Mouse (Mus musculus): Measurements from ENCODE around the gene Eef1akmt2.

Eef1akmt2 gene

GRCm38 (mm10) chr7:132787496-132788190 is 64.8 kb downstream of the Eef1akmt2 start:
- DNase-seq (ENCODE audit: low read depth) = no peak

DNA sequence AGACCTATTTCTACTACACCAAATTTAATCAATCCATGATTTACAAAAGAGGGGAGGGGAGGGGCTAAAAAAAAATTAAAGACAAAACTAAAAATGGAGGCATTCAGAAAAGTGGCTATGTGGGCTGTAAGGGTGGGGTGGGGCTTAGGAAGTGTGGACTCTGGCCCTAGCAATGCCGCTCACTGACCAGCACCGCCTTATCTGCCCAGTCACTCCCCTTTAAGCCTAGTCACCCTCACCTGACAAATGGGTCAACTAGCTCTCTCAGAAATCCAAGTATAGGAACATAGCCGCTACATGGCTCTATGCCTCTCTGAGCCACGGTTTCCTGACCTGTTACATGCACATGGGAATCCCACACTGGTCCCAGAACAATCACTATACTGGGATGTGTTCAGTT is 65.5 kb downstream of the Eef1akmt2 start:
- no peak for DNase-seq (ENCODE audit: low read depth)

GRCm38 (mm10) chr7:132786522-132786921 is 66.0 kb downstream of the Eef1akmt2 start:
- DNase-seq (ENCODE audit: low read depth) = no peak

- no peak for DNase-seq (ENCODE audit: low read depth)
Observed at GRCm38 (mm10) chr7:132786011-132786410, 66.5 kb downstream of the Eef1akmt2 start.

DNA sequence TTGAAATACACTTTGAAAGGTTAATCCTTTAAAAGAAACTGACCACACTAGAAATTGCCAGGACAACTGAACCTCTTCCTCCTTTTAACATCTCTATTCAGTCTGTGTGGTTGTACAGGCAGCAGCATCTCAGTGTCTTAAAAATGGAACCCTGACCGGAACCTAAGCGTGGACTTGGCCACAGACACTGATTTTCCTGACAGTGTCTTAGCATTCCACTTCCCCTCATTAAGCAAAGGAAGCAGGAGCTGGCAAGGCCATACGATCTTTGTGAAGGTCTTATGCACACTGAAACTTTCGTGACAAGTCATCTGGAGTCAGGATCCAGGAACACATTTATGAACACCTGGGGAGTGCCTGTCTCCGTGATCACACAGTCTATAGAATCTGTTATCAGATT is 68.4 kb downstream of the Eef1akmt2 start:
- DNase-seq (ENCODE audit: low read depth) = no peak

DNA sequence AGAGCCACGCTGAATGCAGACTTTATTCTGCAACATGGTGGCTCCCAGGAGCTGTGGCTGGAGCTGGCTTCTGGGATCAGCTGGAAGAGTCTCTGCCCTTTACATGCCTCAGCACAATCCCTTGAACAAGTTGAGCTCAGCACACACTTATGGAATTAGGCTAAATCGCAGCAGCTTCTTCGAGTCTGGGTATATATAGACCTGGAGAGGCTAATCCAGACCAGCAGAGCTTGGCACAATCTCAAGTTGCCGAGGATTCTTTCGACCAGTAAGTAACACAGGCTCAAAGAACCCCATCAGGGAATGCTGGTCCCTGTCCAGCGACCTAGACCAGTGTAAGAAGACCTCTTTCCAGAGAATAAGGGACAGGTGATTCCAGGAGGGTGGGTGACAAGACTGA is 70.6 kb downstream of the Eef1akmt2 start:
- no peak for DNase-seq (ENCODE audit: low read depth)

GRCm38 (mm10) chr7:132781130-132781814 is 71.2 kb downstream of the Eef1akmt2 start:
- no peak for DNase-seq (ENCODE audit: low read depth)

DNA sequence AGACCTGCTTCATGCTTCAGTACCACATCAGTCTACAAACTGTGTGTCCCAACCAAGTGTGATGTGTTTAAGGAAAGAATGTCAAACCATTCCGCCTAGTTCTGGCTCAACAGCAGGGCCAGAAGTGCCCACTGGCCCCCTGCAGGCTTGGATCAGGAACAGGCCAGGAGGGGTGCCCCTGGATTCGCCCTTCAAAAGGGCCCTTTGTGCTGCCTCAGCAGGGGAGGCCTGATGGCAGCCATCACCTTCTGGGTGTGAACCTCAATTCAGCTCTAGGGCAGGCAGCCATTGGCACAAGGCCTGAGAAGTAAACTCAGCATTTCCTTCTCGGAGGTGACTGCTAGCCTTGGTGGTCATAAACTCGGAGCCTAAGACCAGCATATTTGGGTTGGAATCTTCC is 71.9 kb downstream of the Eef1akmt2 start:
- no peak for DNase-seq (ENCODE audit: low read depth)

DNA sequence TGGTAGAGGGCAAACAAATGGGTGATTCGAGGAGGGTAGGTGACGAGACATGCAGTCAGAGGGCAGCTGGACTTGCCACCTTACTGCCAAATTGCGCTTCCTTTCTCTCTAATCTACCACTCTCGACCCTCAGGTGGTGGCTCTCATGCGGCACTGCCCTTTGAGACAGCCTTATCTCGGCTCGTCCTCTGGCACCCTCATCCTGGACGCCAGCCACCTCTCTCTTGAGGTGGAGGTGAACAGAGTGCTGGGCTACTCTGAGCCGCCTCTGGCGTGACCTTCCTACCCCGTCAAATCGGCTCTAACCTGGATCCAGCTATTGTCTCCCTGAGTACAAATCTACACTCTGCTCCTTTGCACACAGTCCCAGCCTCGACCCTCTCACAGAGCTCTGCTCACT is 73.8 kb downstream of the Eef1akmt2 start:
- DNase-seq (ENCODE audit: low read depth) = no peak

- DNase-seq (ENCODE audit: low read depth) = no peak
Observed at GRCm38 (mm10) chr7:132777728-132778453, 74.6 kb downstream of the Eef1akmt2 start.
